Mouse (Mus musculus): ENCODE data around the gene Neu3.

Neu3 gene

DNA sequence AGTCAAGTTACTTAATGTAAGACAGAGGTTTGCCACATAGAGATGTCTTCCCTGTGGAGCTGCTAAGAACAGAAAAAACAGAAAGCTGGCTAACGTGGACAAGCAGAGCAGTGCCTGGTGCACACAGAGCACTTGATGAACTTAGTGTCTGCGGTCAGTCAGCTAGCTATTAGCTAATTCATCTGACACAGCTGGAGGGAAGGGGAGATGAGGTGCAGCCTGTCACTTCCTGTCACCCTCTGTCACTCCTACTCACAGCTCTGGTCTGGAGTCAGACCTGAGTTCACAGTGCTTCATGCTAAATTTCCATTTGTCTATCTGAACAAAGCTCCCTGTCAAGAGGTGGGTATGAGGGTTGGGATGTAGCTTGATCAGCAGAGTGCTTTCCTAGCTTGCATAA lies 34.1 kb downstream of the Neu3 start:
- no peak for DNase-seq (ENCODE audit: low spot score in 2 of 2)

DNA sequence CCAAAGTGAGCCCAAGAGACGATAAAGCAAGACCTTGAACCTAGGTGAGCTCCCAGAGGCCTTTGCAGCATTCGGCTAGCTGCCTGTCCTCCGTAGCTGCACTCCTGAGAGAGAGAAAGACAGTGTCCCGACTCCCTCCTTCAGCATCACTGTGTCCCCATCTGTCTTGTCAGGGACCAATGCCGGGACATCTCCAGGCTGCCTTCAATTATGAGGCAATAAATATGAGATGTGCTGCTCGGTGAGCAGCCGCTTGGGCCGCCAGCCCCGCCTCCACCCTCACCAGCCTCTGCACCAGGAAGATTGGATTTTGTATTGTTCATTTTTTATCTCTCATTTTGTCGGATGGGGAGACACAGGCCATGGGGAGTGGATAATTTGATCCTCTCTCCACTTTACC lies 37.4 kb downstream of the Neu3 start:
- DNase-seq (ENCODE audit: low spot score in 2 of 2), result no peak

DNA sequence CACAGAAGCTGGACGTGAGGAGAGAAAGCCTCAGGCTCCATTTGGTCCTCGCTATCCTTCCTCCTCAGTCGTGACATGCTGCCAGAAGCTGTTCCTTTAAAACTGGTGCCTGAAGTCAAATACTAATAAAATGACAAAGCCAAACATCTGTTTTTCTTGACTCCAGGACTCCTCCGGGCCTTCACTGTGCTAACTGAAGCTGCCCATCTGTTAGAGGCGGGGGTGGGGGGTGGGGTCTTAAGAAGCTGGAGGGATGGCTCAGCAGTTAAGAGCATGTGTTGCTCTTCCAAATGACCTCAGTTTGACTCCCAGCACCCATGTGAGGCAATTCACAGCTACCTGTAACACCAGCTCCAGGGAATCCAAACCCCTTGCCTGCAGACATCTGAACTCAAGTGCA lies 39.7 kb downstream of the Neu3 start:
- no peak for DNase-seq (ENCODE audit: low spot score in 2 of 2)

DNA sequence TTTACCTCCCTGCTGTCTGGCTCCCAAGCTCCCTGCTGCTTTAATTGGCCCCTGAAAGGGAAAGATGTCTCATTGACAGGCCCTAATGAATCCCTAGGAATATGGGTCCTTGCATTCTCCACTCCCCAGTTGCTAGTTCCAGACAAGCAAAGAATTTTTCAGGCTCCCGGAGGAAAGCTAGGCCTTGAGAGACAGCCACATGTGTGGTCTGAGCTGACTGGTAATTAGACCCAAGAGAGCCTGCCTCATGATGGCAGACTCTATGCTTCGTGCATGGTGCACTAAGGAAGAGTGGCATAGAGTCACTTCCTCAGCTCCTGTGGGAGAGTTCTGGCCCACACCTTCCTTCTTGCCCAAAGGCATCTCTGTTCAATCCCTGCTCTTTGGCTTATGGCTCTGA lies 40.3 kb downstream of the Neu3 start:
- DNase-seq (ENCODE audit: low spot score in 2 of 2), result no peak

DNA sequence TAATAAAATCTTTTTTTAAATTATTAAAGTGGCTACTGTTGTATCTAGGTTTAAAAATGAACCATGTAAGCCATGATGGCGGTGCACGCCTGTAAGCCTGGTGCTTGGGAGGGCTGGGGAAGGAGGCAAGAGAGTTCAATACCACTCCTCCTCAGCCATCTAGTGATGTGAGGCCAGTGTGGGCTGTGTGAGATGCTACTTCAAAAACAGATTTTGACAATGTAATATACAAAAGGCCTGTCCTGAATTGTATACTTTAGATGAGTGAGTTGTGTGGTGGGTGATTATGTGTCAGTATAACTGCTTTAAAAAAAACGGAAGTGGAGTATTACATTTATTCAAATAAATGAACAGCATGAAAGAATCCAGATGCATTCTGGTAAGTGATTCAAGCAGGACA lies 41.4 kb downstream of the Neu3 start:
- no peak for DNase-seq (ENCODE audit: low spot score in 2 of 2)

DNA sequence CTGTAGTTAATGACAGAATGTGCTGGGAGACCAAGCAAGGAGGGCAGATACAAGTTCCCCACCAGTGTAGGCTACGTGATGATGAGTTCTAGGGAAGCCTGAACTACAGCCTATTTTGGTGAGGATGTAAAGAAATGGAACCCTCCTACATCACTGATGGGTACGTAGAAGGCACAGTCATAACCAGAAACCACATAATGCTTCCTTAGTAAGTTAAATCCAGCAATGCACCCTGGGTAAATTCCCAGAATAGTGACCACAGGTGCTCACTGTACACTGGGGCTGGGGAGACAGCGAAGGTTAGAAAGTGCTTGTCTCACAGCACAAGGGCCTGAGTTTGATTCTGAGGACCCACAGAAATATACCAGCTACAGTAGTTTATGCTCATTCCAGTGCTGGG lies 42.7 kb downstream of the Neu3 start:
- no peak for DNase-seq (ENCODE audit: low spot score in 2 of 2)

DNA sequence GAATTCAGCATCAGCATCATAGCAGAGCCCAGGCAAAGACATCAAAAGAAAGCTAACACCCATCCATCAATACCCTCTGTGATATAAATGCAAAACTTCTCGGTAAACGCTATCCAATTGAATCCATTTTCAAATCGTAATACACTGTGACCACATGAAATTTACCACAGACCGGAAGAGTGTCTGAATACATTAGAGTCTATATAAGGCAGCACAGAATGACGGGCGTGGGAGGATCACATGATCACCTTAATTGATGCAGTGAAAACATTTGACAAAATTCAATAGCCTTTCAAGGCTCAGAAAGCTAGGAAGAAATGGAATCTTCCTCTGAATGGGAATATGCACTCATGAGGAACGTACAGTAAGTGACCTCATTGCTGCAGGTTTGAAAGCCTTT lies 44.8 kb downstream of the Neu3 start:
- DNase-seq (ENCODE audit: low spot score in 2 of 2), result peak in 1 of 2 experiments; percentile 10

DNA sequence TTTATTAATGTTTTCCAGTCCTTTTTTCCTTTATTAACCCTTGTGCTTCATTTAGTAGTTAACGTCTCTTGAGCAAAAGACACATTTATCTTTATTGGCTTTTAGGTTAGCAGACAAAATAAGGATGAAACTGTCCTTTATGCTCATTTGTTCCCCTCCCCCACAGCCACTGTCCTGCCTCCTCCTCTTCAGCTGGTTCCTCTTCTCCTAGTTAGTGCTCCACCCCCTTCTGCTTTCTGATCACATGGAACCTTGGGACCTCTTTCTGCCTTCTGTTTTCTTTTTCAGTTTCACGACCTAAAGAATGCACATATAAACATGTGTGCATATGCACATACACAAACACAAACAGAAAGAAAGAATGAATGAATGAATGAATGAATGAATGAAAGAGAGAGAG lies 46.3 kb downstream of the Neu3 start:
- no peak for DNase-seq (ENCODE audit: low spot score in 2 of 2)

DNA sequence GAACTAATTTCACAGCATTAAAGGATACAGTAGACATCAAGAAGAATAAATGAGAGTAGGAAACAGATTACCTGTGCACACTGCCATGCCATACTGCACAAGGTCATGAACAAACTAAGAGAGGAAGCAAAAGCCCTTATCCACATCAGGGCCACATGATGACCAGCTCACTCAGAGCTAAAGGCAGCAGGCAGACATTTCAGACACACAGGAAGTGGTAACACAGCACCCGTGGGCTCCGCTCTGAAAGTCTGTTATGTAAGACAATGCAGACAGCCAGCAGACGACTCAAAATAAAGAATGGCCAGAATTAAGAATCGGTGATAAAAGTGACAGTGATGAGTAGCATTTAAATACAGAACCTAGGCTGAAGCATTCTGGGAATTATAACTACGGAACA lies 46.8 kb downstream of the Neu3 start:
- peak in 1 of 2 experiments; percentile 10 for DNase-seq (ENCODE audit: low spot score in 2 of 2)

DNA sequence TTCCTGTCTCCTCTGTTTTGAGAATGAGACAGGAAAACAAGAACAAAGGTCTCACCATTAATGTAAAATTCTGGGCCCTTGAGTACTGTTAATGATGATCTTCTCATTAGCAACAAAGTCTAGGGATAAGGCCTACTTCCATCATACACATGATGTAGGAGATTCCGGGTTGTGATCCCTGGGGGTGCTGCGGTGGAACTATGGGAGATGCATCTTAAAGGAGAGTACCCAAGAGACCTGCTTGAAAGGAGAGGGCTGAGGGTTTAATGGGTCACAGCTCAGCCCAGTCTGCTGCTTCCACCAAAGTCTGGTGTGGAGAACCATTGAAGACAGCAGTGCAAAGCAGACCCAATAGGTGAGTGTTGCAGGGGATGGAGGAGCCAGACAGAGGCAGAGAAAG lies 65.0 kb downstream of the Neu3 start, which contains the start of gene Olfr521:
TSS of gene Olfr521 (plus strand) at position 301 of the 400 bp plus-strand sequence.
- DNase-seq (ENCODE audit: low spot score in 2 of 2), result no peak

Measured in right cerebral cortex, adult 2 months (tissue).